In genomic region chr2:172256418-172256817, GRCm38 (mm10) we compare ENCODE assay signal across 16 mouse cellular contexts. TPM values are rescaled to one million over a fixed set of nuclear protein-coding genes. Genes with fewer than 3 reads are reported as not detected.
A peak's percentile ranks its signal among the peaks of the same experiment; 100 is the strongest.
DNase-seq lines count a peak whose midpoint lies in the region; ATAC-seq and TF ChIP-seq lines count a peak whose summit lies in the region.
"Had no signal": no experiment of that assay in that cellular context is flagged by ENCODE, and none has a peak within 500 bp of the region (broad histone marks: within the 10 kb centered on the region; RNA-seq: fewer than 3 reads in every experiment).

No protein-coding gene starts in this region.

- peak overlapping the region; percentile 9; the same call in 1 of the 2 replicates for H3K4me2 ChIP-seq in heart, embryonic 12.5 days

- 89% methylated on average over 6 of the region's 6 CpGs for WGBS in heart, embryonic 12.5 days

- no peak for DNase-seq in heart, postnatal 4 days
- peak; percentile 40 for DNase-seq in retina, postnatal 1 day
- DNase-seq in retina, embryonic 14.5 days (ENCODE audit: low spot score): no peak
- no peak for DNase-seq in layer of hippocampus, adult 9-10 months (ENCODE audit: low spot score)
- no peak for DNase-seq in urinary bladder, postnatal 10 days (ENCODE audit: low spot score)
- DNase-seq: cerebellum, adult 18-20 months; layer of hippocampus, postnatal 36 days; right cerebral cortex, postnatal 4 days had no signal

- H3K9me3 ChIP-seq in heart, embryonic 12.5 days (replicated peaks): no peaks in the 10 kb centered on the region

- H3K9ac ChIP-seq in heart, embryonic 12.5 days: no peak overlapping the region

- no peaks in the 10 kb centered on the region for H3K36me3 ChIP-seq in heart, embryonic 12.5 days

- ATAC-seq in heart, embryonic 12.5 days (ENCODE audit: insufficient number of reproducible peaks, low FRiP score): no peak
- ATAC-seq: intestine, postnatal 0 days had no signal

- H3K27ac ChIP-seq in heart, embryonic 12.5 days (ENCODE audit: poor library complexity, severe bottlenecking): peak overlapping the region; percentile 37; the same call in 1 of the 2 replicates
- peak overlapping the region; percentile 48 for H3K27ac ChIP-seq in embryonic fibroblast, embryonic 13.5 days (ENCODE audit: insufficient read depth, low read length)

- no peak for TF ChIP-seq POLR2A in embryonic fibroblast, embryonic 13.5 days (IDR thresholded peaks at IDR 0.05; ENCODE audit: low read depth, low read length)

- no peak for TF ChIP-seq CTCF in embryonic fibroblast, embryonic 13.5 days (IDR thresholded peaks at IDR 0.05; ENCODE audit: borderline replicate concordance, insufficient read depth, low read length)

- H3K27me3 ChIP-seq in heart, embryonic 12.5 days (replicated peaks): peaks cover 6% of the 10 kb centered on the region

- no peak overlapping the region for H3K4me3 ChIP-seq in heart, embryonic 12.5 days
- H3K4me3 ChIP-seq in embryonic fibroblast, embryonic 13.5 days (ENCODE audit: insufficient read depth, low read length): no peak overlapping the region

- peaks cover 10% of the 10 kb centered on the region for H3K4me1 ChIP-seq in heart, embryonic 12.5 days (replicated peaks)
- peaks cover 9% of the 10 kb centered on the region for H3K4me1 ChIP-seq in embryonic fibroblast, embryonic 13.5 days (ENCODE audit: control insufficient read depth, insufficient read depth, low read length)

RNA-seq across cellular contexts. Expression of gene Mc3r, which starts 8.1 kb away (rescaled TPM):
- polyA plus RNA-seq in heart, embryonic 12.5 days (2016; fragmentation: Nextera tagmentation; extraction: Ambion mirVana): not detected in 2 replicates
- total RNA-seq in heart, postnatal 4 days (2021): not detected
- polyA plus RNA-seq in embryonic fibroblast, embryonic 13.5 days (2011; ENCODE audit: insufficient read length, low read depth, missing spikeins): 0.19 TPM in 1 of 2 replicates, not detected in the other
- total RNA-seq: gastrocnemius, adult 18-20 months; layer of hippocampus, postnatal 36 days; megakaryocyte, adult 5-6 weeks had no signal
- polyA plus RNA-seq: embryonic facial prominence, embryonic 11.5 days; heart, postnatal 0 days; intestine, postnatal 0 days; stomach, embryonic 16.5 days had no signal
